Mouse (Mus musculus) hematopoietic multipotent progenitor cell, adult 10-12 weeks (in vitro differentiated cells): ENCODE results near the gene Inf2. TPM values are rescaled to one million over a fixed set of nuclear protein-coding genes. Genes with fewer than 3 reads are reported as not detected.

Experiments used
- polyA plus RNA-seq: library from polyadenylated mRNA; stranded (reverse); fragments of >175 nt; gene quantifications from 2 replicates; pipeline ENCODE4 v1.2.3, GENCODE M21; 2012; ENCODE audit warnings: low replicate concordance

The Inf2 gene
- 61.9 and 159 TPM in 2 replicates for polyA plus RNA-seq

DNA sequence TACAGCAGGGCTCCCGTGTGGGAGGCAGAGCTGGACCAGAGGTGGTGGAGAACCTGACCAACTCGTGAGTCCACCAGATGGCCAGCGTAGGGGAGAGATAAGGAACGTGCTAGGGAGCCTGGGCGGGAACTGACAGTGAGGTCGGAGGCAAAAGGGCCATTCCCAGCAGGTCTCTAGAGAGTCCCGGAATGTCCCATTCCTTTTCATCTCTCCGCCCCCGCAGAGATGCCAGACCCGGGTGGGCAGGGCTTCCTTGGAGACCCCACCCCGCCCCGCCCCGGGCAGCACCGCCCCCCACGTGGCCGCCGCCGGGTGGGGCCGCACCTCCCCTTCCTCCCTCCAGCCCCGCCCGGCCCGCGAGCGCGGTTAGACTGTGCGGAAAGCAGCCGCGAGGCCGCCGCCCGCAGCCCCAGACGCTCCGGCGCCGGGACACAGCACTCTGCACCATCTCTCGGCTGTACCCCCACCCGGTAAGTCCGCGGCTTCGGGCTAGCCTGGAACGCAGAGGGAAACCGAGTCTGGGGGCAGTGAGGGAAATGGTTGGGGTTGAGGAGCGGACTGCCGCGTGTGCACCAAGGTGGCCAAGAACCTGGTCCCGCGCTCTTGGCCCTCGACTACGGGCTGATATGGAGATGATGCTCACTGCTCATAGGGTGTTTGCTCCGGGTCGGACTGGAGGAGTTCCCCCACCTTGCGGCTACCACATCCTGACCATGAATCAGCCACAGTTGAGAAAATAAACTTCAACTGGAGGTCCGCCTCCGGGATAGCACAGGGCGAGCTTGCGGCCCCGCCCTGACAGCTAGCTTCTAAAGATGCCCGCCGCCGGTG, at the start of gene Inf2:
TSS of gene Inf2 (plus strand) at position 359 of the 831 bp plus-strand sequence.

GRCm38 (mm10) chr12:112619686-112620353, 31.2 kb downstream of the Inf2 start, which contains the start of gene Adssl1:
Gene Adssl1, plus strand, starts transcription at chr12:112620045.

GRCm38 (mm10) chr12:112644180-112644854, 55.7 kb downstream of the Inf2 start, which contains the start of gene Siva1:
Gene Siva1, plus strand, starts transcription at chr12:112644679.

Other genes with a start within 250 kb of the Inf2 start
- not detected in 2 replicates for gene A530016L24Rik, start 99.3 kb upstream of the Inf2 start, polyA plus RNA-seq
- not detected in 2 replicates for gene Tmem179, start 72.0 kb upstream of the Inf2 start, polyA plus RNA-seq
- 34.8 and 57.0 TPM in 2 replicates for gene Adssl1, start 31.3 kb downstream of the Inf2 start, polyA plus RNA-seq
- 14.1 and 24.9 TPM in 2 replicates for gene Siva1, start 55.9 kb downstream of the Inf2 start, polyA plus RNA-seq
- gene Akt1, start 86.1 kb downstream of the Inf2 start, polyA plus RNA-seq, result 241 and 387 TPM in 2 replicates
- 21.1 and 47.2 TPM in 2 replicates for gene Zbtb42, start 90.0 kb downstream of the Inf2 start, polyA plus RNA-seq
- gene Cep170b, start 131.7 kb downstream of the Inf2 start, polyA plus RNA-seq, result 9.9 and 19.5 TPM in 2 replicates
- 197 and 291 TPM in 2 replicates for gene Pld4, start 171.9 kb downstream of the Inf2 start, polyA plus RNA-seq
- 0.31 and 3.6 TPM in 2 replicates for gene Ahnak2, start 213.9 kb downstream of the Inf2 start, polyA plus RNA-seq
- 0.73 and 1.4 TPM in 2 replicates for gene Clba1, start 220.2 kb downstream of the Inf2 start, polyA plus RNA-seq
- 13.8 and 23.1 TPM in 2 replicates for gene Cdca4, start 240.6 kb downstream of the Inf2 start, polyA plus RNA-seq